Mouse (Mus musculus) lung, postnatal 0 days (tissue): ENCODE measurements around the gene Trim2. TPM values are rescaled to one million over a fixed set of nuclear protein-coding genes. Genes with fewer than 3 reads are reported as not detected.
A peak's percentile ranks its signal among the peaks of the same experiment; 100 is the strongest.

Source experiments
- ATAC-seq: fragments of 200-750 bp; cut with Nextera tagmentation; 2 replicates; pipeline ENCODE4 v1.8.0; 2017; ENCODE audit warnings: moderate library complexity
- DNase-seq: peaks from one replicate; pipeline ENCODE4 v3.0.0-alpha.2; 2016; ENCODE audit warnings: low spot score
- H3K27ac ChIP-seq: fragments of 300-500 bp; sonication (generic); 2 replicates; pipeline ENCODE4 v1.5.1; 2014; ENCODE audit warnings: antibody characterized with exemption, mild to moderate bottlenecking, low read length, mixed read lengths
- H3K27me3 ChIP-seq: fragments of 300-500 bp; sonication (generic); replicated peaks from 2 replicates; pipeline ENCODE4 v1.6.1; 2014; ENCODE audit warnings: low read length, mixed read lengths; ENCODE audit not compliant: insufficient read depth
- H3K36me3 ChIP-seq: fragments of 300-500 bp; sonication (generic); 2 replicates; pipeline ENCODE4 v1.6.1; 2014; ENCODE audit warnings: low read length, mixed read lengths; ENCODE audit not compliant: insufficient read depth
- H3K4me1 ChIP-seq: fragments of 300-500 bp; sonication (generic); 2 replicates; pipeline ENCODE4 v1.6.1; 2014; ENCODE audit warnings: antibody characterized with exemption, low read depth, low read length, mixed read lengths; ENCODE audit not compliant: insufficient read depth
- H3K4me2 ChIP-seq: fragments of 300-500 bp; sonication (generic); replicated peaks from 2 replicates; pipeline ENCODE4 v1.6.1; 2014; ENCODE audit warnings: low read depth, mild to moderate bottlenecking, low read length, moderate library complexity, mixed read lengths
- H3K4me3 ChIP-seq: fragments of 300-500 bp; sonication (generic); 2 replicates; pipeline ENCODE4 v1.5.1; 2014; ENCODE audit warnings: low read depth, low read length
- H3K9ac ChIP-seq: fragments of 300-500 bp; sonication (generic); replicated peaks from 2 replicates; pipeline ENCODE4 v1.6.1; 2014; ENCODE audit warnings: low read depth, mild to moderate bottlenecking
- H3K9me3 ChIP-seq: fragments of 300-500 bp; sonication (generic); 2 replicates; pipeline ENCODE4 v1.6.1; 2016; ENCODE audit warnings: low read length, mixed read lengths
- CTCF ChIP-seq: IDR thresholded peaks from 2 replicates; pipeline ENCODE4 v1.5.1; 2016; ENCODE audit warnings: antibody characterized with exemption, mild to moderate bottlenecking
- EP300 ChIP-seq: IDR thresholded peaks from 2 replicates; pipeline ENCODE4 v1.6.1; 2016; ENCODE audit warnings: antibody characterized with exemption, mild to moderate bottlenecking, control low read depth
- WGBS: fragments of 180-500 bp; shearing (Covaris S2); extraction: QIAGEN DNeasy Blood & Tissue Kit; methylation state at CpG from one replicate; pipeline ENCODE4 v1.1.7; 2014; 5-methylcytosine and 5-hydroxymethylcytosine counted together
- polyA plus RNA-seq: library from polyadenylated mRNA; unstranded; fragments of >200 nt; fragmentation: Nextera tagmentation; extraction: Ambion mirVana; gene quantifications from 2 replicates; pipeline ENCODE4 v1.2.1, GENCODE M21; 2015

Gene Trim2
- polyA plus RNA-seq, 1 experiment from 2014 or later = 18.7 TPM

DNA sequence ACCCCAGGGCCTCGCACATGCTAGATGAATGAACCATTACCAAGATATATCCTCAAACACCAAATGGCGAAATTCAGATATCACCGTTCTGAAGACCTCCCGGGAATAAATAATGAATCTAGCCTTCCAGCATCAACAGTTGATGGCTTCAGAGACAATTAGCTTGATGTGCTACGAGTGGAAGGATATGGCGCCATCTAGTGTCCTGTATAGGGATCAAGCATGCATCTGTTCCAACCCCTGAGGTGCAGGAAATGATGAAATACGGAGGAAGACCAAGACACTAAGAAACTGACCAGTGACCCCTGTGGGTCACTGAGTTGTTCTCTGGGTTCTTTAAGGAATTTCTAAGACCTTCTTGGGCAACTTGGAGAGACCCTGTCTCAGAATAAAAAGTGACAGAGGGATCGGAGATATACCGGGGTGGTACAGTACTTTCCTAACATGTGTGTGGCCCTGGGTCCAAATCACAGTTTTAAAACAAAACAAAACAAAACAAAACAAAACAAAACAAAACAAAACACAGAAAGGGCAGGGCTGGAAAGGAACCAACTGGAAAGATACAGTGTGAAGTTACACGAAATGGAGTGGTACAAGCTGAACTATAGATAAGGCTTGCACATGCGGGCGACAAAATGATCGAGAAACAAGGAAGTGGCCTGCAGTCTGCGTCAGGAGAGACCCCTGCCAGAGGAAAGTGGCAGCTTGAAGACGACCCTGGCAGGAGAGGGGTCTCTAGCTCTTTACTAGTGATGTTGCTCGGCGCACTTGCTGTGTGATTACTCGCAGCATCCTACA lies 6.5 kb upstream of the Trim2 start:
- 46% methylated on average over 18 of the region's 18 CpGs for WGBS
- no peaks in the 10 kb centered on the region for H3K36me3 ChIP-seq
- no peaks in the 10 kb centered on the region for H3K4me1 ChIP-seq
- H3K27me3 ChIP-seq = no peaks in the 10 kb centered on the region
- no peak overlapping the region for H3K4me2 ChIP-seq
- H3K9ac ChIP-seq = no peak overlapping the region
- ATAC-seq (peak; percentile 70), DNase-seq (peak; percentile 94)
- H3K4me3 ChIP-seq = no peak overlapping the region
- H3K9me3 ChIP-seq = no peaks in the 10 kb centered on the region
- TF ChIP-seq EP300 = no peak
- TF ChIP-seq CTCF = peak; percentile 97
- H3K27ac ChIP-seq = no peak overlapping the region

DNA sequence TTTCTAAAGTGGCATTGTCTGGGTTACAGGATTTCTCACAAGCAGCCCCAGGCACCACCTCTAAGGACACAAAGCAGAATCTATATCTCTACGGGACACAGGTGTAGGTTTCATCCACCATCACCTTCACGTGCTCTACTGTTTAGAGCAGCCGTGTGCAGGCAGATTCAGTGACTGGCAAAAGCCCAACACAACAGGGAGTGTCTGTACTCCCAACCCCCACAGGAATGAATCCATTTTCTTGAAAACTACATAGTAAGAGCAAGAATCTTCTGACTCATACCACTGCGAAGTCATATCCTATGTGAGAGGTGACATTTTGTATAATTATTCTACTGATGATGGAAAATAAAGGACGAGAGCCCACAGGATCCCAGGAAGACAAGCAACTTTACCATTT lies 5.6 kb upstream of the Trim2 start:
- Histone ChIP-seq H3K4me3 (no peak overlapping the region), H3K36me3 (no peaks in the 10 kb centered on the region), H3K9ac (no peak overlapping the region), H3K4me2 (no peak overlapping the region), H3K27me3 (no peaks in the 10 kb centered on the region), H3K4me1 (no peaks in the 10 kb centered on the region; the same call in 1 of the 2 replicates), H3K9me3 (no peaks in the 10 kb centered on the region), H3K27ac (no peak overlapping the region)
- TF ChIP-seq EP300 = no peak
- TF ChIP-seq CTCF = no peak
- ATAC-seq (no peak), DNase-seq (no peak)
- WGBS = 61% methylated on average over 5 of the region's 5 CpGs

DNA sequence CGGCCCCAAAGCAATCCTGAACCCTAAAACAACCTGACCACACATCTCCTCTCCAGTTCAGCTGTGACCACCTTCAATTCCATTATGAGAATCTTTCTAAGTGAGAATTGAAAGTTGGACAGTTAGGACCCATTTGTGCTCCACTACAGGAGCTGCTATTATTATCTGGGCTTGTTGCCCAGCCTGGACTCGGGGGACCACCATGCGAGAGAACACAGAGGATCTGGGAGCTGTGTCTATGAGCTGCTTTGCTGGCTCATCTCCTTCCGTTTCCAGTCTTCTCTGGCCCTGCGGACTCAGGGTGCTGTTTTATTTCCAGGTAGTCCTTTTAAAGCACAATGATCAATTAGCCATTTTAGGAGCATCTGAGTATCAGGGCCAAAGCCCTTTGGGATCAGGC lies 839 bp upstream of the Trim2 start:
- H3K9ac ChIP-seq = no peak overlapping the region
- DNase-seq = no peak

DNA sequence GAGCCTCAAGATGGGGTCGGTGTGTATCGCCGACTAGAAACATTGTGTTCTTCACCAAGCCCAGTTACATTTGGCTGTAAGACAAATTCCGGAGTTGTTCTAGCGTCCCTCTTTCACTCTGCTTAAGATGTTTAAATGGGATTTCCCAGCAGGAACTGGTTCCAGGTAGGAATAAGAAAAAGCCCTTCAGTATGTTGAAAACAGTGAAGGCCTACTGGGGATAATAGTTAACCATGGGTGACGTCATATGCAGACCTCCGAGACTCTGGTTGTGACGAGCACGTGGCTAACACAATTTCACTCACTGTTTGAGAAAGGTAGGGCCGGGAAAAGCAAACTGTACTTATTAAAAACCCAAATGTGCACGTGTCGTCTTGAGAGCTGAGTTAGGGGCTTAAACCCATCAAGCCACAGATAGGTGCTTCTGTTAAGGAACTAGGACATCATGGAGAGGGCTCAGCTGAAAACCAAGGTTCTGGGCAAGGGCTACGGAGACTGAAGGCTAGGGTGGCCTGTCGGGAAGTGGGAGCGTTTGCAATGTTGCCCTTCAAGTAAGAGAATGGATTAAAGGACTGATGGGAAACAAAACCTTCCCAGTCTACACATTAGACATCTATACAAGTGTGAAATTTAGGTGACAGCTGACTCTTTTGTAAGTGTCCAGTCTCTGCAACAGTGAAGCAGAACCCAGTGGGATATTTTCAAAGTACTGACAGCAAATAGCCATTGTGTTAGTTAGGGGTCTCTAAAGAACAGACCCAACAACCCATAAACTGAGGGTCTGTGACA lies 761 bp downstream of the Trim2 start:
- H3K27ac ChIP-seq = no peak overlapping the region
- WGBS = 42% methylated on average over 15 of the region's 15 CpGs
- no peaks in the 10 kb centered on the region for H3K9me3 ChIP-seq
- H3K4me1 ChIP-seq = peaks cover 7% of the 10 kb centered on the region; the same call in 1 of the 2 replicates
- no peak overlapping the region for H3K4me2 ChIP-seq
- ATAC-seq (no peak), DNase-seq (no peak)
- H3K4me3 ChIP-seq = no peak overlapping the region
- no peaks in the 10 kb centered on the region for H3K36me3 ChIP-seq
- no peak overlapping the region for H3K9ac ChIP-seq
- H3K27me3 ChIP-seq = 0 out of 2 replicates have a peak, but pooled peaks cover 5% of the 10 kb centered on the region
- TF ChIP-seq CTCF (no peak), EP300 (no peak; the same call in 1 of the 2 replicates)

More for the DNA sequence above, 839 bp upstream of the Trim2 start:
- Histone ChIP-seq H3K4me1 (peaks cover 7% of the 10 kb centered on the region; the same call in 1 of the 2 replicates), H3K36me3 (no peaks in the 10 kb centered on the region), H3K27me3 (0 out of 2 replicates have a peak, but pooled peaks cover 5% of the 10 kb centered on the region), H3K4me3 (no peak overlapping the region), H3K27ac (no peak overlapping the region), H3K4me2 (no peak overlapping the region), H3K9me3 (no peaks in the 10 kb centered on the region)
- ATAC-seq = no peak
- 63% methylated on average over 5 of the region's 5 CpGs for WGBS
- TF ChIP-seq EP300 (no peak), CTCF (no peak)

DNA sequence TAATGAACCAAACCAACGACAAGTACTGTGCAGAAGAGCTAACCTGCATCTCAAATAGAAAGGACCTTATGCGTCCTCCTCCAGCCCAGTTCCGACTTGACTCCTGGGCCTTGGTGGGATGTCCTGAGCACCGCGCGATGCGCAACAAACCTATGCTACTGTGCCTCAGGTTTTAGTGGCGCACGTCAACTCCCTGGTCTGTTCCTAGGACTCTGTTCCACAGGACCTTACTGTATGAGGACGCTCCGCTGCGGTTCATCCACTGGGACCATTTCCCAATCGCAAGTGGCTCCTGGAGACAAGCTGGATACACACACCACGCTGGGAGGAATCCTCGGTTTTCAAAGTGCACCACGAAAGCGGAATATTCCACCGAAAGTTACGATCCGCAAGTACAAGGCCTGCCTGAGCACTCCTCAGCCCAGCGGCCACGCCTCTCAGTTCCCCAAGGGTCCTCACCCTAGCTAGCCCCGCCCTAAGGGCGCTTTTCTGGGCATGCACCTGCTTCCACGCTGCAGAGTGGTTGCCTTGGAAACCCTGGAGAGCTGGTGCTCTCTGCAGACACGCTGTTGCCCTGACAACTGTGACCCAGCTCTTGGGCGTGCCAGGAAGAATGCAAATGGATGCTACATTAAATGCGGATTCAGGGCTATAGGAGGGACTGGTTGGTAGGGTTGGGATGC lies 1.5 kb downstream of the Trim2 start:
- H3K27ac ChIP-seq = no peak overlapping the region
- no peak for TF ChIP-seq EP300
- no peak for TF ChIP-seq CTCF
- DNase-seq (peak; percentile 93), ATAC-seq (peak; percentile 96)
- H3K4me1 ChIP-seq = peaks cover 7% of the 10 kb centered on the region; the same call in 1 of the 2 replicates
- no peaks in the 10 kb centered on the region for H3K36me3 ChIP-seq
- WGBS = 3% methylated on average over 28 of the region's 28 CpGs
- H3K4me3 ChIP-seq = peak overlapping the region; percentile 34
- H3K9me3 ChIP-seq = no peaks in the 10 kb centered on the region
- H3K4me2 ChIP-seq = peak overlapping the region; percentile 52
- 0 out of 2 replicates have a peak, but pooled peaks cover 5% of the 10 kb centered on the region for H3K27me3 ChIP-seq
- H3K9ac ChIP-seq = no peak overlapping the region
